Mouse (Mus musculus): ENCODE measurements around the gene Tmc6. TPM values are rescaled to one million over a fixed set of nuclear protein-coding genes. Genes with fewer than 3 reads are reported as not detected.

Tmc6 gene
- polyA plus RNA-seq, 1 experiment from 2014 or later, result 19.0 TPM

DNA sequence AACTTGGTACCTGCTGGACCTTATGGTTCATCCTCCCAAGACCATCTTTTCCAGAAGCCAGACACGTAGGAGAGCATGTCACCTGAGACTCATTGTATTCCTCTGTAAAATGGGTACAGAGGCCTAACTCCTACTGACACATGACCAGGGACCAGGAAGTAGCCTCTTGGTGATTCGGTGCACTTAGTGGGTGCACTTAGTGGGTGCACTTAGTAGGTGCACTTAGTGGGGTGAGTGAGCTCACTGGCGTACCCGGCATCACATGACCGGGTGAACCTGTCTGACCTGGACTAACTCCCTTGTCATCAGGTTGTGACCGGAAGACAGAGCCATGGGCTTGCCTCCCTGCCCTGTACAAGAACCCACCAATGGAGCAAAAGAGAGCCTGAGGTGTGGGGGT lies 24.8 kb upstream of the Tmc6 start:
- no peak for ATAC-seq (ENCODE audit: low FRiP score, low read depth)

DNA sequence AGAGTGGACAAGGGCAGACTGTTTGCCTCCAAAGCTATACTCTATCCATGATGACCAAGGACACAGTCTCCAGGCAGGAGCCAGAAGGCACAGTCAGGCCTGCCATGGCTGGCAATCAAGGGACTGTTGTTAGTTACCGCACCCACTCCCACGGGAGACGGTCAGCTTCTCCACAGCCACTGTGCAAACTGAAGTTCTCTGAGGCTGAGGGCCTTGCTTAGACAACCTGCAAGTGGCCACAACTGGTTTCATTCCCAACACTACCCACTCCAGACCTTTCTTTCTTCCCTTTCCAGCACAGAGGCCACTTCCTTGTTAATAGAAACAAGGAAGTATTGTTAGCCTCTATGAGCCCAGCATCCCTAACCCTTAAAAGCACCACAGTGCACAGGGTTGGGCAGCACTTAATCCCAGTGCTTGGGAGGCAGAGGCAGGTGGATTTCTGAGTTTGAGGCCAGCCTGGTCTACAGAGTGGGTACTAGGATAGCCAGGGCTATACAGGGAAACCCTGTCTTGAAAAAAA lies 21.2 kb upstream of the Tmc6 start:
- Histone ChIP-seq H3K9ac (no peak overlapping the region), H3K4me3 (no peak overlapping the region), H3K4me1 (0 out of 2 replicates have a peak, but pooled peaks cover 2% of the 10 kb centered on the region), H3K27ac (no peak overlapping the region), H3K36me3 (no peaks in the 10 kb centered on the region), H3K4me2 (replicated peaks) (no peak overlapping the region), H3K9me3 (no peaks in the 10 kb centered on the region), H3K27me3 (no peaks in the 10 kb centered on the region)
- 87% methylated on average over 3 of the region's 3 CpGs for WGBS
- no peak for ATAC-seq (ENCODE audit: low FRiP score, low read depth)

More for the DNA sequence above, 24.8 kb upstream of the Tmc6 start:
- Histone ChIP-seq H3K4me1 (peaks cover 22% of the 10 kb centered on the region), H3K9me3 (no peaks in the 10 kb centered on the region), H3K9ac (no peak overlapping the region), H3K27ac (no peak overlapping the region), H3K36me3 (peaks cover under 1% of the 10 kb centered on the region; the same call in 1 of the 2 replicates), H3K4me3 (no peak overlapping the region), H3K27me3 (no peaks in the 10 kb centered on the region), H3K4me2 (replicated peaks) (no peak overlapping the region)
- WGBS, result 90% methylated on average over 6 of the region's 6 CpGs

GRCm38 (mm10) chr11:117801650-117802049 lies 19.7 kb upstream of the Tmc6 start:
- ATAC-seq (ENCODE audit: low FRiP score, low read depth), result no peak
- no peaks in the 10 kb centered on the region for H3K36me3 ChIP-seq
- 64% methylated on average over 7 of the region's 7 CpGs for WGBS
- no peak overlapping the region for H3K4me3 ChIP-seq
- 0 out of 2 replicates have a peak, but pooled peaks cover 3% of the 10 kb centered on the region for H3K4me1 ChIP-seq
- H3K9me3 ChIP-seq, result no peaks in the 10 kb centered on the region
- H3K27me3 ChIP-seq, result no peaks in the 10 kb centered on the region
- no peak overlapping the region for H3K27ac ChIP-seq
- no peak overlapping the region for H3K4me2 ChIP-seq (replicated peaks)
- H3K9ac ChIP-seq, result no peak overlapping the region

GRCm38 (mm10) chr11:117800038-117800437 lies 18.0 kb upstream of the Tmc6 start:
- no peak overlapping the region for H3K9ac ChIP-seq
- no peaks in the 10 kb centered on the region for H3K27me3 ChIP-seq
- no peaks in the 10 kb centered on the region for H3K9me3 ChIP-seq
- H3K4me2 ChIP-seq (replicated peaks), result no peak overlapping the region
- no peak overlapping the region for H3K27ac ChIP-seq
- 83% methylated on average over 7 of the region's 7 CpGs for WGBS
- no peak for ATAC-seq (ENCODE audit: low FRiP score, low read depth)
- 0 out of 2 replicates have a peak, but pooled peaks cover 3% of the 10 kb centered on the region for H3K4me1 ChIP-seq
- H3K36me3 ChIP-seq, result no peaks in the 10 kb centered on the region
- no peak overlapping the region for H3K4me3 ChIP-seq

- WGBS, result 72% methylated on average over 5 of the region's 5 CpGs
- Histone ChIP-seq H3K27me3 (no peaks in the 10 kb centered on the region), H3K4me3 (no peak overlapping the region), H3K9me3 (no peaks in the 10 kb centered on the region; the same call in 1 of the 2 replicates), H3K36me3 (no peaks in the 10 kb centered on the region), H3K9ac (no peak overlapping the region), H3K27ac (no peak overlapping the region; the same call in 1 of the 2 replicates), H3K4me1 (0 out of 2 replicates have a peak, but pooled peaks cover 3% of the 10 kb centered on the region), H3K4me2 (replicated peaks) (no peak overlapping the region)
- no peak for ATAC-seq (ENCODE audit: low FRiP score, low read depth)
Measured at GRCm38 (mm10) chr11:117799174-117799573, 17.2 kb upstream of the Tmc6 start.

DNA sequence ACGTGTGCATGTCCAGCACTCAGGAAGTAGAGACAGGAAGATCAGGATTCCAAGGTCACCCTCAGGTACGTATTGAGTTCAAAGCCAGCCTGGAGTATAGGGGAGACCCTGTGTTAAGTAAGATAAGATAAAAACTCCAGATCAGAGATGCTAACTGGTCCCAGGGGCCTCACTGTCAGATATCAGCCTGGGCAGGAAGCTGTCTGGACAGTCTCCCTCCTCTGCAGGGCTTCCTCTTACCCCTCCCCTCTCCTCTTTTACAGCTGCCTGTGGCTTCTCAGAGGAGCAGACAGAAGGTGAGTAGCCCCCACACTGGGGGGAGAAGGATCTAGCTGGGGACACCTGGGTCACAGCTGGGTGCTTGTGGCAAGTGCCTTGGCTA lies 16.2 kb upstream of the Tmc6 start:
- 23% methylated on average over 2 of the region's 2 CpGs for WGBS
- Histone ChIP-seq H3K4me2 (replicated peaks) (no peak overlapping the region), H3K4me1 (0 out of 2 replicates have a peak, but pooled peaks cover 6% of the 10 kb centered on the region), H3K4me3 (no peak overlapping the region), H3K27me3 (no peaks in the 10 kb centered on the region), H3K36me3 (no peaks in the 10 kb centered on the region), H3K9me3 (no peaks in the 10 kb centered on the region; the same call in 1 of the 2 replicates), H3K9ac (no peak overlapping the region; the same call in 1 of the 2 replicates), H3K27ac (no peak overlapping the region)
- no peak for ATAC-seq (ENCODE audit: low FRiP score, low read depth)

DNA sequence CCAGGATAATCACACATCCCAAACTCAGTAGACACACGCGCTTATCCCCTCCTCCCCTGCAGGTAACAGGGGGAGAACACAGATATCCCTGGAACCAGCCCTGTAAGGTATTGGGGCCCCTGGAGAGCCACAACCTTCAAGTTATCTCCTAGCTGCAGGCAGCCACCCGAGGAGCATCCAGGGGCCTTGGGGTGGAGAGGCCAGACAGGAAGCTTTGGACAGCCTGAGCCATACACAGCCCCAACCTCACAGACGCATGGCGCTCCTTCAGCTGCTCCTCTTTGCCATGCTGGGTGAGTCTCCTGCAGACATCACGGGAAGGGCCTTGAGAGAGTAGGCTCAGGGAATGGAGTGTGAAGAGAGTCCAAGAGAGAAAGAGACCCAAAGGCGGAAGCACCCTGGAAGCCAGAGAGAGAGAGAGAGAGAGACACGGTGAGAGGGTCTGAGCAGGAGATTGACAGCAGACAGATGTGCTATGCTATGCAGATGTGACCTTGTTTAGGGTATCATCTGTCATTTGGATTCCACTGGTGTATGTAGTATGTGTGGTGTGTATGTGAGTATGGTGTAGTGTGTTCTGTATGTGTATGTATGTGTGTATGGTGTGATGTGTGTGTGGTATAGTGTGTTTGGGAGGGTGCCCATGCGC lies 15.6 kb upstream of the Tmc6 start, which contains the start of gene 6030468B19Rik:
6030468B19Rik (plus strand) TSS at position 150 of the 649 bp plus-strand sequence.
- 57% methylated on average over 9 of the region's 9 CpGs for WGBS
- H3K9me3 ChIP-seq, result no peaks in the 10 kb centered on the region; the same call in 1 of the 2 replicates

DNA sequence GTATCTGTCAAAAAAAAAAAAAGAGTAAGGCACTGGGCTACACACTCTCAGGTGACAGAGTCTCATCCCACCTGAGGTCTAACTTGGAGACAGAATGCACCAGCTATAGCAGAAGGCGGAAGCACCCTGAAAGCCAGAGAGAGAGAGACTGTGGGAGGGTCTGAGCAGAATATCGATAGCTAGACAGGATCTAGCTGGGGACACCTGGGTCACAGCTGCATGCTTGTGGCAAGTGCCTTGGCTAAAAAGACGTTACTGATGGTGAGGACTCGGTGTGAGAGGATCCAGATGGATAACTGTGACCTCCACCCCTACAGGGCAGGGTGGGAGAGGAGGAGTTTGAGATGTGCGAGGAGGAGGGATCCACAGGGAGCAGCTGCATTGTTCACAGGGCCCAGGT lies 15.0 kb upstream of the Tmc6 start:
- H3K36me3 ChIP-seq, result no peaks in the 10 kb centered on the region
- H3K4me2 ChIP-seq (replicated peaks), result no peak overlapping the region
- H3K9me3 ChIP-seq, result no peaks in the 10 kb centered on the region; the same call in 1 of the 2 replicates
- 37% methylated on average over 5 of the region's 5 CpGs for WGBS
- H3K27me3 ChIP-seq, result no peaks in the 10 kb centered on the region
- H3K9ac ChIP-seq, result no peak overlapping the region
- peaks cover 13% of the 10 kb centered on the region for H3K4me1 ChIP-seq
- no peak overlapping the region for H3K4me3 ChIP-seq
- H3K27ac ChIP-seq, result no peak overlapping the region
- ATAC-seq (ENCODE audit: low FRiP score, low read depth), result no peak

More for the DNA sequence above, 15.6 kb upstream of the Tmc6 start, which contains the start of gene 6030468B19Rik:
- no peaks in the 10 kb centered on the region for H3K36me3 ChIP-seq
- H3K4me1 ChIP-seq, result peaks cover 8% of the 10 kb centered on the region
- no peak within 1 kb of the TSS for H3K4me2 ChIP-seq (replicated peaks)
- H3K27me3 ChIP-seq, result no peaks in the 10 kb centered on the region
- H3K9ac ChIP-seq, result no peak within 1 kb of the TSS; the same call in 1 of the 2 replicates
- no peak for ATAC-seq (ENCODE audit: low FRiP score, low read depth)
- H3K27ac ChIP-seq, result no peak within 1 kb of the TSS
- no peak within 1 kb of the TSS for H3K4me3 ChIP-seq

GRCm38 (mm10) chr11:117794035-117794551 lies 12.1 kb upstream of the Tmc6 start:
- 36% methylated on average over 4 of the region's 4 CpGs for WGBS
- no peak overlapping the region for H3K9ac ChIP-seq
- no peaks in the 10 kb centered on the region; the same call in 1 of the 2 replicates for H3K9me3 ChIP-seq
- ATAC-seq (ENCODE audit: low FRiP score, low read depth), result no peak
- H3K27ac ChIP-seq, result no peak overlapping the region
- H3K4me3 ChIP-seq, result no peak overlapping the region
- no peak overlapping the region for H3K4me2 ChIP-seq (replicated peaks)
- H3K4me1 ChIP-seq, result peaks cover 28% of the 10 kb centered on the region
- no peaks in the 10 kb centered on the region for H3K36me3 ChIP-seq
- H3K27me3 ChIP-seq, result no peaks in the 10 kb centered on the region; the same call in none of the 2 replicates

GRCm38 (mm10) chr11:117792281-117792888 lies 10.4 kb upstream of the Tmc6 start:
- Histone ChIP-seq H3K36me3 (no peaks in the 10 kb centered on the region), H3K4me2 (replicated peaks) (peak overlapping the region; percentile 57), H3K4me3 (peak overlapping the region; percentile 21), H3K9ac (peak overlapping the region; percentile 19; the same call in 1 of the 2 replicates), H3K4me1 (peaks cover 25% of the 10 kb centered on the region), H3K27ac (no peak overlapping the region), H3K27me3 (no peaks in the 10 kb centered on the region; the same call in none of the 2 replicates), H3K9me3 (no peaks in the 10 kb centered on the region; the same call in 1 of the 2 replicates)
- 5% methylated on average over 22 of the region's 22 CpGs for WGBS
- ATAC-seq (ENCODE audit: low FRiP score, low read depth), result peak; percentile 63; the same call in 1 of the 2 replicates

GRCm38 (mm10) chr11:117791441-117791761 lies 9.4 kb upstream of the Tmc6 start:
- Histone ChIP-seq H3K9me3 (no peaks in the 10 kb centered on the region; the same call in 1 of the 2 replicates), H3K4me1 (peaks cover 25% of the 10 kb centered on the region)

More at GRCm38 (mm10) chr11:117791441-117791761, 9.4 kb upstream of the Tmc6 start:
- 86% methylated on average over 9 of the region's 9 CpGs for WGBS
- H3K36me3 ChIP-seq, result no peaks in the 10 kb centered on the region
- ATAC-seq (ENCODE audit: low FRiP score, low read depth), result no peak
- no peak overlapping the region for H3K4me3 ChIP-seq
- H3K4me2 ChIP-seq (replicated peaks), result no peak overlapping the region
- H3K9ac ChIP-seq, result no peak overlapping the region
- H3K27me3 ChIP-seq, result no peaks in the 10 kb centered on the region; the same call in none of the 2 replicates
- H3K27ac ChIP-seq, result no peak overlapping the region

Measured in limb, embryonic 13.5 days (tissue).